Mouse (Mus musculus): ENCODE measurements around the gene 4931428L18Rik.
A peak's percentile ranks its signal among the peaks of the same experiment; 100 is the strongest.
"Not testable (repeated sequence)": the region's sequence is repeated elsewhere in the genome, so short reads cannot be mapped to it uniquely, and the experiment has no call there.

Gene 4931428L18Rik

GRCm38 (mm10) chr1:31058861-31059351 lies 163.6 kb downstream of the 4931428L18Rik start:
- DNase-seq (ENCODE audit: low spot score in 2 of 2) = no peak

GRCm38 (mm10) chr1:31058196-31058595 lies 164.3 kb downstream of the 4931428L18Rik start:
- no peak for DNase-seq (ENCODE audit: low spot score in 2 of 2)

GRCm38 (mm10) chr1:31051370-31051921 lies 171.0 kb downstream of the 4931428L18Rik start:
- DNase-seq (ENCODE audit: low spot score in 2 of 2) = no peak

GRCm38 (mm10) chr1:31049954-31050652 lies 172.4 kb downstream of the 4931428L18Rik start:
- DNase-seq (ENCODE audit: low spot score in 2 of 2) = peak in 1 of 2 experiments; percentile 1

- no peak for DNase-seq (ENCODE audit: low spot score in 2 of 2)
These were observed 179.3 kb downstream of the 4931428L18Rik start for GRCm38 (mm10) chr1:31043208-31043607.

DNA sequence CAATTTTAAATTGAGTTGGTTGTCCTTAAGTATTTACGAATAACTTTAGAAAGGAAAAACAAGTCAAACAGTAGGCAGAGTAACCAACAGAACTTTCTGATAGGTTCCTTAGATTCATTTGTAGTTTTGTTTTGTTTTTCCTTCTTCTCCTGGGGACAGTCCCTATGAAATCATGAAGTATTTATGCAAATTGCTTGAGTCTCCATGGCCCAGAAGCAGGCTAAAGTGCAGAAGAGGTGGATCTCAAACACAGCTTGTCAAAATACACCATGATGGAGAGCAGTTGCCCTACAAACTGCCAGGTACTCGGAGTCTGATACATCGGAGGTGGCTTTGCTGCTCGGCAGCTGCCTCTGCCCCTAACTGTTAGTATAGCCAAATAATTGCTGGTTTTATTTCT lies 179.7 kb downstream of the 4931428L18Rik start:
- no peak for DNase-seq (ENCODE audit: low spot score in 2 of 2)

DNA sequence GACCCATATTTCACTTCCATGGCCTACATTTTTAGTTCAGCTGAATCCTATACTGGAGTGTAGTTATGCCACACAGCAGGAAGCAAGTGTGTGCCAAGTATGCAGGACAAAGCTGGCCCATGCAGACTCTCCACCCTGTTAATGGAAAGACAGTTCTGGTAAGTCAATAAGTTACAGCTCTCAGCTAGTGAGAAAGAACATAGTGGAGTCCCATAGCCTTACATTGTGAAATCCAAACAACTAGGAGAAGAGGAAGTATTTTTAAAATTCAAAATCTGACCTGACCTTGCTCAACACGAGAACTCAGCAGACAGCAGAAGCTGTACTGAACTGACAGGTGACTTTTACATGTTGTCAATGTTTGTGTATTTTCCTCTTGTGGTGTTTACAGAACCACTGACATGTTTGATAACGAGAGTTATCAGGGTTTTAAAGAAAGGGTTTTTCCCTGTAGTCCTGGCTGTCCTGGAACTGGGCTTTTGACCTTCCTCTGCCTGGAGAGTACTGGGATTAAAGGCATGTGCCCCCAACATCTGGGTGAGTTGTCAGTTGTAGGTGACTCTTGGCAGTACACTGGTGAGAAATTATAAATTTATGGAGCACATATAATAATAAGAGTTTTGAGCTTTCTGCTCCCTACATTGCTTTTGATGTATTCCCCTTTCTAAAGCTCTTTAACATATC lies 188.5 kb downstream of the 4931428L18Rik start:
- DNase-seq (ENCODE audit: low spot score in 2 of 2) = no peak

DNA sequence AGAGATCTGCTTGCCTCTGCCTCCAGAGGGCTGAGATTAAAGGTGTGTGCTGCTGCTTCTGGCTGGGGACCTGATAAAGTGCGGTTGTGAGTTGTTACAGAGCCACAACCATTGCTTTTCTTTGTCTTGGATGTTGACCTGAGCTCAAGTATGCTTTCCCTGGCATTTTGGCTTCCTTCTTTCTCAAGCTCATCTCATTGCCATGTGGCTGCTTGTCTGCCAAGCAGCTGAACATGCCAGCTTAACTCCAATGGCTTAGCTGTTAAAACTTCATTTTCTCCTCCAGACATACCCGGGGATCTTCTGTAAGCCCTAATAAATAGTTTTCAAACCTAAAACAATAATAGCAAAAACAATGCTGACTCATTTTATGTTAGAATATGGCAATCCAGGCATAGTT lies 190.1 kb downstream of the 4931428L18Rik start:
- no peak for DNase-seq (ENCODE audit: low spot score in 2 of 2)

DNA sequence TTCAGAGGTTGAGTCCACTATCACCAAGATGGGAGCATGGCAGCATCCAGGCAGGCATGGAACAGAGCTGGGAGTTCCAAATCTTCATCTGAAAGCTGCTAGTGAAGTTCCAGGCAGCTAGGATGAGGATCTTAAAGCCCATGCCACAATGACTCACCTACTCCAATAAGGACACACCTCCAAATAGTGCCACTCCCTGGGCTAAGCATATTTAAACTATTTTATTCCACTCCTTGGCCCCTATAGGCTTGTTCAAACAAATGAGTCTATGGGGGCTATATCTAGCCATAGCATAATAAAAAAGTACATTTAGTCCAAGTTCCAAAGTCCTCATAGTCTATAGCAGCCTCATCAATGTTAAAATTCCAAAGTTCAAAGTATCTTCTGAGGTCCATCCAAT lies 199.3 kb downstream of the 4931428L18Rik start:
- DNase-seq (ENCODE audit: low spot score in 2 of 2) = no peak

DNA sequence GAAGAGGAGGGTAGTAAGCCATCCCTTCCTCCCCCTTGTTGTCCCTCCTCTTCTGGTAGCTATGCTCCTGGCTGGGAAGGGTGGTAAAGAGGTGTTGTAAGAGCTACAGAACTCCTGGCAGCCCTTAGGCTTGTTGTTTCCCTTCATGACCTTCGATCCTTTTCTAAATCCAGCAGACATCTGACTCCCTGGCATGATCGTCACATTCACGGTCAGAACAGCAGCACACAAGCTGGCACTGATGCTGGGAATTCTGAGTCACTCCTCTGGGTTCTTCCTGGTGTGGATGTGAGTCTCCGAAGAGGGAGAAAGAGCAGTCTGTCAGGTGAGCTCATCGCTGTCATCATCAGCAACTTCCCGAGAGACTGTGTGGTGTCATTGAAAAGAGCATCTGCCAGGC lies 203.2 kb downstream of the 4931428L18Rik start:
- no peak for DNase-seq (ENCODE audit: low spot score in 2 of 2)

GRCm38 (mm10) chr1:31017377-31017776 lies 205.1 kb downstream of the 4931428L18Rik start:
- DNase-seq (ENCODE audit: low spot score in 2 of 2) = no peak

DNA sequence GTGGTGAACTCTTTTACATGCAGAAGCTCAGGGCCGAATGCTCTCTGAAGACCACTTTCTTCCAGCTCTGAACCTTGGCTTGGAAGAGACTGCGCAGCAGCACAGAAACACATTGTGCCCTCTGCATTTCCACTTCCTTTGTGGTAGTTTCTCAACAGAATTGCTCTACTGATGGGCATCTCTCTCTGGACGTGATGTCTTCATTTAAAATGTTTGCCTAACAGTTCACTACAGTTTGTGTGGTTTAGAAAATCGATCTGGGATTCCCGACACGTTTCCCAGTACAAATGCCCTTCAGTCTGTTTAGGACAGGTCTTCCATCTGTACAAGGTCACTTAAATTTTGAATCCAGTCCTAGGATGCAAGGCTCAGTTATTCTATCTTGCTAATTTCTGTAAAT lies 206.4 kb downstream of the 4931428L18Rik start:
- no peak for DNase-seq (ENCODE audit: low spot score in 2 of 2)

DNA sequence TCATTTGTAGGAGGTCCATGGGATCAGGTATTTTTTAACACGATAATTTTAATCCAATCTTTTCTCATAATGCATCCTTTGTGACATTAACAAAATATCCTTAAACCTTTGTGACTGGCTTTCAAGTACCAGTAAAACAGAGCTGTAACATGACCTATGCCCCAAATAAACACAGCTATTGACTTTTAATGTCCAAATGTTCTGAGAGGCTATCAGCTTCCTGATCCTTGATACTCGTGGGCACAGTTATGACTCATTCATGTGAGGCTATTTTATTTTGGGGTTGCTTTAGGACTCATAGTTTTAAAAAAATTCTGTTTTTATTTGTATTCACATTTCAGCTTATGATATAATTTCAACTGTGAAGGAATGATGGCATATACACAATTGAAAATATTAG lies 207.2 kb downstream of the 4931428L18Rik start:
- DNase-seq (ENCODE audit: low spot score in 2 of 2) = no peak

GRCm38 (mm10) chr1:30977868-30978267 lies 244.6 kb downstream of the 4931428L18Rik start, which contains the start of gene AC153137.1:
TSS of gene AC153137.1 (minus strand) at chr1:30977968.
- not testable (repeated sequence) for DNase-seq (ENCODE audit: low spot score in 2 of 2)

DNA sequence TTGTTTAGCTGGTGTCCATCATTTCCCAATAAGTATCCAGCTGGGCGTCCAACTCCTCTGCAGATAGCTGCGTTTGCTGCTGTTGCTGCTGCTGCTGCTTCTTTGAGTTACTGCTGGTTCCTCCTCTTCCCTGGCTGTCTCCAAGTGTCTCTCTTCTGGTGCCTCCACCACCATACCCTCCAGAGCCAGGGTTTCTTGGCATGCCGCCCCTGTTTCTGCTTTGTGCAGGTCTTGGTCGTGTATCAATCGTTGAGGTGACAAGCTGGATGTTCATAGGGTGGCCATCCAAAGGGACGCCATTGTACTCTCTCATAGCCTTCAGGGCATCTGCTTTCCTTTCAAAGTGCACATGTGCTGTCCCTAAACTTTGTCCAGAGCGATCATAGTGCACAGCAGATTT lies 245.2 kb downstream of the 4931428L18Rik start:
- not testable (repeated sequence) for DNase-seq (ENCODE audit: low spot score in 2 of 2)

GRCm38 (mm10) chr1:30951795-30952194 lies 270.7 kb downstream of the 4931428L18Rik start:
- DNase-seq (ENCODE audit: low spot score in 2 of 2) = no peak

GRCm38 (mm10) chr1:30950456-30950835 lies 272.0 kb downstream of the 4931428L18Rik start:
- DNase-seq (ENCODE audit: low spot score in 2 of 2) = no peak

- peak; percentile 95 to 96 for DNase-seq (ENCODE audit: low spot score in 2 of 2)
These were observed 272.6 kb downstream of the 4931428L18Rik start for GRCm38 (mm10) chr1:30949710-30950455.

DNA sequence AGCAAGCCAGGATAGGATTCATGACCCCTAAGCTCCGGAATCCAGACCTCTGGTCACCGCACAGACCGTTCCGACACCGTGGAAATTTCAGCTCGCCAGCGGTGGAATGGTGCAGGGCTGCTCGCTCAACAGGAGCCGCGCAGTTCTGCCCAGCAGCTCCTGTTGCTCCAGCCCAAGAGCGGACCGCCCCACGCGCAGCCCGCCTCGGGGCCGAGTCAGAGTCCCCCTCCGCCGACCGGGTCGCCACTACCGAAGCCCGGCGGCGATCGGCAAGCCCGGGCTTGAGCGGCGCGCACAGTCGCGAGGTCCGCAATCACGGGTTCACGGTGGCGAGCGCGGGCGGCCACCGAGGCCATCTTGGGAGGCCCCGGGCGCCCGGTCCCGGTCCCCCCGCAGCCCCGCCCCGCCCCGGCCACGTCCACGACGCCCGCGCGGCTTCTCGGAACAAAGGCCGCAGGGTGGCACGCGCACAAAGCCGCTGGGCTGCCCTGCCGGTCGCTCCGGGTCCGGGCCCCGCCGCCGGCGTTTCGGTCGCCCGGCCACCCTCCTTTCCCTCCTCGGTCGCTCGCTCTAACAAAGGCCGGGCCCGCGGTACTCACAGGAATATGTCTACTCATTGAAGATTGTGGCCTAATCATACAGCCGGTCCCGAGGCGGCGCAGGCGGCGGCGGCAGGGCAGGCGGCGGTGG lies 273.4 kb downstream of the 4931428L18Rik start:
- peak; percentile 32 to 36 for DNase-seq (ENCODE audit: low spot score in 2 of 2)

DNA sequence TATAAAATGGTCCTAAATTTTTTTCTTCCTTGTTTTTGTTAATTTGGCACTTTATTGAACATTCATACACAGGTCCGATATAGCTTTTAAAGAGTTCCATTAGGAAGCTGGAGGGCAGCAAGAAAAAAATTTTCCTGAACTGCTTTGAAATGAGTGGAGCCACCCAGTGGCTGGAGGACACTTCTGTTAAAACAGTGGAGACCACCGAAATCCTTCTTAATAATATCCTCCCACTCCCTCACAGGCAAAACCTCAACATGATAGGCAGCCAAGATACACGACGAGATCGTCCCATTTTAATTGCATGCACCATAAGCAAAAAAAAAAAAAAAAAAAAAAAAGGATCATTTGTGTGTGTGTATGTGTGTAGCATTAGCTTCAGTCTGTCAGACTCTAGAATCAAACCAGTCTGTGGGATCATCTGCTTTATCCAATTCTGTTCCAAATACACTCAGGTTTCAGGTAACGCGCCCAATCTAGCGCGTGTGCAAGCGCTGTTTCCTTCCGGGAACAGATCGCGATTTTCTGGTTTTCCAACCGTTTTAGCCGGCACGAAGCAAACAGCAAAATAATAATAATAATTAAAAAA lies 274.0 kb downstream of the 4931428L18Rik start:
- peak; percentile 4 to 21 for DNase-seq (ENCODE audit: low spot score in 2 of 2)
